Mouse (Mus musculus) CH12.LX (cell line): Measurements from ENCODE around the gene Cdc42bpa.

Source experiments
- CTCF ChIP-seq, 2 experiments: IDR thresholded peaks in 1 of 2; conservative IDR thresholded peaks in 1 of 2; 2 replicates each; pipeline ENCODE4 v1.5.1; 2011 to 2012; ENCODE audit warnings: low read depth in 2 of 2, low read length in 2 of 2, improper control_type of control experiment in 1 of 2, inconsistent platforms in 1 of 2, mild to moderate bottlenecking in 1 of 2, moderate library complexity in 1 of 2
- E2F4 ChIP-seq: IDR thresholded peaks from 2 replicates; pipeline ENCODE4 v1.6.1; 2011; ENCODE audit warnings: low read depth, low read length, improper control_type of control experiment; ENCODE audit not compliant: insufficient replicate concordance
- POLR2A ChIP-seq: IDR thresholded peaks from 2 replicates; pipeline ENCODE4 v1.6.1; 2011; ENCODE audit warnings: low read depth, mild to moderate bottlenecking, improper control_type of control experiment, low read length

GRCm38 (mm10) chr1:180193391-180193935 lies 233.2 kb downstream of the Cdc42bpa start:
- TF ChIP-seq CTCF (conservative IDR thresholded peaks at IDR 0.05 in 1 of 2, IDR thresholded peaks at IDR 0.05 in 1 of 2; ENCODE audit: low read depth in 2 of 2, low read length in 2 of 2) (no peak), POLR2A (no peak; the same call in 1 of the 2 replicates), E2F4 (no peak)
